Mouse (Mus musculus) liver, embryonic 14.5 days (tissue): ENCODE data around the gene Tmem198. TPM values are rescaled to one million over a fixed set of nuclear protein-coding genes. Genes with fewer than 3 reads are reported as not detected.

Experiments used
- ATAC-seq: fragments of 200-750 bp; cut with Nextera tagmentation; 2 replicates; pipeline ENCODE4 v1.8.0; 2017; ENCODE audit warnings: moderate number of reproducible peaks, mild to moderate bottlenecking, moderate library complexity; ENCODE audit not compliant: insufficient read depth
- DNase-seq, 3 experiments: peaks; one replicate each; pipeline ENCODE4 v3.0.0-alpha.2; 2012 to 2013; ENCODE audit warnings: low read depth in 3 of 3, low spot score in 3 of 3
- H3K27ac ChIP-seq: fragments of 300-500 bp; sonication (generic); 2 replicates; pipeline ENCODE4 v1.5.1; 2014; ENCODE audit warnings: moderate library complexity, mild to moderate bottlenecking, control low read depth, inconsistent platforms
- H3K27me3 ChIP-seq: fragments of 300-500 bp; sonication (generic); 2 replicates; pipeline ENCODE4 v1.6.1; 2014; ENCODE audit warnings: mild to moderate bottlenecking, low read length, moderate library complexity; ENCODE audit not compliant: control insufficient read depth, insufficient read depth
- H3K36me3 ChIP-seq: fragments of 300-500 bp; sonication (generic); replicated peaks from 2 replicates; pipeline ENCODE4 v1.6.1; 2014; ENCODE audit warnings: low read depth; ENCODE audit not compliant: control insufficient read depth, insufficient read depth
- H3K4me1 ChIP-seq, 2 experiments: fragments of 200-500 bp in 1 of 2; fragments of 300-500 bp in 1 of 2; sonication (generic) in 1 of 2; replicated peaks; 2 replicates each; pipeline ENCODE4 v1.6.1; 2012 to 2014; ENCODE audit warnings: antibody characterized with exemption in 1 of 2, inconsistent platforms in 1 of 2, low read length in 1 of 2; ENCODE audit not compliant: control insufficient read depth in 2 of 2, insufficient read depth in 2 of 2
- H3K4me2 ChIP-seq: fragments of 300-500 bp; sonication (generic); 2 replicates; pipeline ENCODE4 v1.6.1; 2014; ENCODE audit warnings: low read depth, mild to moderate bottlenecking, control low read depth, moderate library complexity
- H3K4me3 ChIP-seq, 2 experiments: fragments of 200-500 bp in 1 of 2; fragments of 300-500 bp in 1 of 2; sonication (generic) in 1 of 2; 2 replicates each; pipeline ENCODE4 v1.5.1; 2012 to 2014; ENCODE audit warnings: low read depth in 2 of 2, low read length in 2 of 2, mild to moderate bottlenecking in 2 of 2, control low read depth in 1 of 2, inconsistent platforms in 1 of 2, moderate library complexity in 1 of 2; ENCODE audit not compliant: insufficient read depth in 1 of 2
- H3K9ac ChIP-seq: fragments of 300-500 bp; sonication (generic); replicated peaks from 2 replicates; pipeline ENCODE4 v1.6.1; 2014; ENCODE audit warnings: mild to moderate bottlenecking, control low read depth, moderate library complexity
- H3K9me3 ChIP-seq: fragments of 300-500 bp; sonication (generic); 2 replicates; pipeline ENCODE4 v1.6.1; 2016; ENCODE audit warnings: low read length, mixed read lengths; ENCODE audit not compliant: control insufficient read depth
- CTCF ChIP-seq: IDR thresholded peaks from 2 replicates; pipeline ENCODE4 v1.5.1; 2016; ENCODE audit warnings: antibody characterized with exemption, low read depth, control low read depth
- EP300 ChIP-seq: IDR thresholded peaks from 2 replicates; pipeline ENCODE4 v1.6.1; 2016; ENCODE audit warnings: antibody characterized with exemption, low read depth
- WGBS: fragments of 180-500 bp; shearing (Covaris S2); extraction: QIAGEN DNeasy Blood & Tissue Kit; methylation state at CpG from one replicate; pipeline ENCODE4 v1.1.7; 2014; ENCODE audit not compliant: insufficient replicate concordance; 5-methylcytosine and 5-hydroxymethylcytosine counted together
- polyA plus RNA-seq, 2 experiments: library from polyadenylated mRNA; depleted of rRNA in 1 of 2; stranded (reverse) in 1 of 2; unstranded in 1 of 2; fragments of >200 nt; fragmentation: Nextera tagmentation in 1 of 2; extraction: Ambion mirVana in 1 of 2; gene quantifications; 2 replicates each; pipeline versions ENCODE4 v1.2.1 to v1.2.3; 2012 to 2014

Tmem198 gene
- polyA plus RNA-seq, 2 experiments, result 0.09 to 0.13 TPM

GRCm38 (mm10) chr1:75490785-75491551 is 11.6 kb downstream of the Tmem198 start:
- Histone ChIP-seq H3K27ac (no peak overlapping the region), H3K27me3 (peaks cover 31% of the 10 kb centered on the region), H3K4me1 (no peaks in the 10 kb centered on the region), H3K9ac (no peak overlapping the region), H3K9me3 (no peaks in the 10 kb centered on the region), H3K4me3 (no peak overlapping the region), H3K36me3 (no peaks in the 10 kb centered on the region), H3K4me2 (no peak overlapping the region)
- WGBS, result 72% methylated on average over 34 of the region's 34 CpGs
- TF ChIP-seq EP300, result no peak
- no peak for TF ChIP-seq CTCF
- DNase-seq (no peak), ATAC-seq (no peak)

- H3K4me3 ChIP-seq, result no peak overlapping the region
- H3K4me2 ChIP-seq, result no peak overlapping the region
- peaks cover 14% of the 10 kb centered on the region for H3K27me3 ChIP-seq
- no peaks in the 10 kb centered on the region for H3K4me1 ChIP-seq
- no peaks in the 10 kb centered on the region for H3K9me3 ChIP-seq
- DNase-seq (no peak), ATAC-seq (no peak)
- no peak overlapping the region for H3K27ac ChIP-seq
- H3K36me3 ChIP-seq, result no peaks in the 10 kb centered on the region
- TF ChIP-seq CTCF (no peak), EP300 (no peak)
- WGBS, result 49% methylated on average over 24 of the region's 24 CpGs
- no peak overlapping the region for H3K9ac ChIP-seq
Measured at GRCm38 (mm10) chr1:75492579-75493170, 13.3 kb downstream of the Tmem198 start.

- no peak overlapping the region for H3K9ac ChIP-seq
- no peaks in the 10 kb centered on the region for H3K27me3 ChIP-seq
- no peak for DNase-seq
- no peak for ATAC-seq
- 59% methylated on average over 12 of the region's 12 CpGs for WGBS
- peak; percentile 71 for TF ChIP-seq CTCF
- TF ChIP-seq EP300, result no peak
- H3K36me3 ChIP-seq, result no peaks in the 10 kb centered on the region
- no peaks in the 10 kb centered on the region for H3K9me3 ChIP-seq
- no peak overlapping the region for H3K4me3 ChIP-seq
- H3K4me2 ChIP-seq, result no peak overlapping the region
- H3K27ac ChIP-seq, result no peak overlapping the region
- H3K4me1 ChIP-seq, result no peaks in the 10 kb centered on the region
Measured at GRCm38 (mm10) chr1:75494878-75495548, 15.7 kb downstream of the Tmem198 start.

GRCm38 (mm10) chr1:75498897-75499296 is 19.6 kb downstream of the Tmem198 start:
- DNase-seq (no peak), ATAC-seq (no peak)
- TF ChIP-seq EP300 (no peak), CTCF (no peak)
- no peak overlapping the region for H3K27ac ChIP-seq
- H3K9me3 ChIP-seq, result no peaks in the 10 kb centered on the region
- no peaks in the 10 kb centered on the region for H3K36me3 ChIP-seq
- H3K27me3 ChIP-seq, result no peaks in the 10 kb centered on the region
- H3K9ac ChIP-seq, result no peak overlapping the region
- H3K4me2 ChIP-seq, result no peak overlapping the region
- no peak overlapping the region for H3K4me3 ChIP-seq
- no peaks in the 10 kb centered on the region for H3K4me1 ChIP-seq
- 56% methylated on average over 4 of the region's 4 CpGs for WGBS

GRCm38 (mm10) chr1:75499441-75499840 is 20.1 kb downstream of the Tmem198 start:
- H3K9me3 ChIP-seq, result no peaks in the 10 kb centered on the region
- no peak overlapping the region for H3K4me2 ChIP-seq
- ATAC-seq, result no peak
- WGBS, result 67% methylated on average over 7 of the region's 7 CpGs
- H3K9ac ChIP-seq, result no peak overlapping the region
- H3K27ac ChIP-seq, result no peak overlapping the region
- no peaks in the 10 kb centered on the region for H3K4me1 ChIP-seq
- no peak for DNase-seq
- peaks cover 5% of the 10 kb centered on the region for H3K27me3 ChIP-seq
- no peaks in the 10 kb centered on the region for H3K36me3 ChIP-seq
- no peak overlapping the region for H3K4me3 ChIP-seq
- peak; percentile 48; the same call in 1 of the 2 replicates for TF ChIP-seq CTCF
- TF ChIP-seq EP300, result no peak
